Mouse (Mus musculus) forebrain, embryonic 12.5 days (tissue): ENCODE data around the gene H2-DMb2. TPM values are rescaled to one million over a fixed set of nuclear protein-coding genes. Genes with fewer than 3 reads are reported as not detected.

Experiments
- ATAC-seq: fragments of 200-750 bp; cut with Nextera tagmentation; 2 replicates; pipeline ENCODE4 v1.8.0; 2017; ENCODE audit warnings: moderate TSS enrichment; ENCODE audit not compliant: low FRiP score
- H3K27ac ChIP-seq: fragments of 300-500 bp; sonication (generic); 2 replicates; pipeline ENCODE4 v1.5.1; 2016; ENCODE audit warnings: mild to moderate bottlenecking
- H3K27me3 ChIP-seq: fragments of 300-500 bp; sonication (generic); 2 replicates; pipeline ENCODE4 v1.6.1; 2016; ENCODE audit warnings: mild to moderate bottlenecking
- H3K36me3 ChIP-seq: fragments of 300-500 bp; sonication (generic); replicated peaks from 2 replicates; pipeline ENCODE4 v1.6.1; 2016; ENCODE audit warnings: mild to moderate bottlenecking
- H3K4me1 ChIP-seq: fragments of 300-500 bp; sonication (generic); 2 replicates; pipeline ENCODE4 v1.6.1; 2016
- H3K4me2 ChIP-seq: fragments of 300-500 bp; sonication (generic); 2 replicates; pipeline ENCODE4 v1.6.1; 2016; ENCODE audit warnings: mild to moderate bottlenecking, moderate library complexity
- H3K4me3 ChIP-seq: fragments of 300-500 bp; sonication (generic); replicated peaks from 2 replicates; pipeline ENCODE4 v1.5.1; 2016; ENCODE audit warnings: mild to moderate bottlenecking
- H3K9ac ChIP-seq: fragments of 300-500 bp; sonication (generic); 2 replicates; pipeline ENCODE4 v1.6.1; 2016; ENCODE audit warnings: mild to moderate bottlenecking
- H3K9me3 ChIP-seq: fragments of 300-500 bp; sonication (generic); 2 replicates; pipeline ENCODE4 v1.6.1; 2016
- WGBS: fragments of 180-500 bp; shearing (Covaris S2); methylation state at CpG from one replicate; pipeline ENCODE4 v1.1.7; 2016; 5-methylcytosine and 5-hydroxymethylcytosine counted together
- polyA plus RNA-seq: library from polyadenylated mRNA; unstranded; fragments of >200 nt; fragmentation: Nextera tagmentation; extraction: Ambion mirVana; gene quantifications from 2 replicates; pipeline ENCODE4 v1.2.1, GENCODE M21; 2016

H2-DMb2 gene
- not detected in 2 replicates for polyA plus RNA-seq

GRCm38 (mm10) chr17:34143033-34143432, at the start of gene H2-DMb2:
H2-DMb2 (plus strand) TSS chr17:34143307.
- WGBS: 43% methylated on average over 7 of the region's 7 CpGs
- Histone ChIP-seq H3K36me3 (no peaks in the 10 kb centered on the region), H3K4me1 (peaks cover 16% of the 10 kb centered on the region), H3K9me3 (no peaks in the 10 kb centered on the region), H3K27ac (no peak within 1 kb of the TSS), H3K4me3 (no peak within 1 kb of the TSS), H3K9ac (no peak within 1 kb of the TSS), H3K27me3 (peaks cover 44% of the 10 kb centered on the region), H3K4me2 (no peak within 1 kb of the TSS)
- no peak for ATAC-seq

GRCm38 (mm10) chr17:34094283-34095035, 48.6 kb upstream of the H2-DMb2 start:
- peaks cover 7% of the 10 kb centered on the region; the same call in 1 of the 2 replicates for H3K4me1 ChIP-seq
- no peaks in the 10 kb centered on the region for H3K36me3 ChIP-seq
- ATAC-seq: no peak
- H3K27me3 ChIP-seq: peaks cover 5% of the 10 kb centered on the region; the same call in 1 of the 2 replicates
- H3K4me3 ChIP-seq: no peak overlapping the region
- no peak overlapping the region for H3K27ac ChIP-seq
- H3K9me3 ChIP-seq: no peaks in the 10 kb centered on the region
- H3K4me2 ChIP-seq: no peak overlapping the region
- WGBS: 86% methylated on average over 27 of the region's 27 CpGs
- no peak overlapping the region for H3K9ac ChIP-seq

GRCm38 (mm10) chr17:34096497-34097010, 46.6 kb upstream of the H2-DMb2 start:
- no peak overlapping the region for H3K27ac ChIP-seq
- H3K4me1 ChIP-seq: peaks cover 10% of the 10 kb centered on the region
- ATAC-seq: no peak
- H3K9ac ChIP-seq: no peak overlapping the region
- H3K4me3 ChIP-seq: no peak overlapping the region
- H3K36me3 ChIP-seq: no peaks in the 10 kb centered on the region
- H3K27me3 ChIP-seq: peaks cover 13% of the 10 kb centered on the region
- no peaks in the 10 kb centered on the region for H3K9me3 ChIP-seq
- H3K4me2 ChIP-seq: no peak overlapping the region
- WGBS: 78% methylated on average over 3 of the region's 3 CpGs

- WGBS: 63% methylated on average over 5 of the region's 5 CpGs
- Histone ChIP-seq H3K27ac (no peak overlapping the region), H3K9ac (no peak overlapping the region), H3K4me3 (no peak overlapping the region), H3K9me3 (no peaks in the 10 kb centered on the region), H3K27me3 (peaks cover 13% of the 10 kb centered on the region), H3K36me3 (no peaks in the 10 kb centered on the region), H3K4me2 (no peak overlapping the region), H3K4me1 (peaks cover 13% of the 10 kb centered on the region)
- ATAC-seq: no peak
Observed at GRCm38 (mm10) chr17:34097272-34097671, 45.8 kb upstream of the H2-DMb2 start.

GRCm38 (mm10) chr17:34098709-34099479, 44.2 kb upstream of the H2-DMb2 start:
- Histone ChIP-seq H3K27me3 (peaks cover 13% of the 10 kb centered on the region), H3K4me1 (peaks cover 6% of the 10 kb centered on the region), H3K9me3 (no peaks in the 10 kb centered on the region), H3K36me3 (no peaks in the 10 kb centered on the region), H3K9ac (no peak overlapping the region), H3K27ac (no peak overlapping the region), H3K4me2 (no peak overlapping the region), H3K4me3 (no peak overlapping the region)
- ATAC-seq: no peak
- WGBS: 69% methylated on average over 10 of the region's 10 CpGs

GRCm38 (mm10) chr17:34099531-34099930, 43.6 kb upstream of the H2-DMb2 start:
- peaks cover 6% of the 10 kb centered on the region for H3K4me1 ChIP-seq
- H3K27ac ChIP-seq: no peak overlapping the region
- H3K9me3 ChIP-seq: no peaks in the 10 kb centered on the region
- 50% methylated on average over 5 of the region's 5 CpGs for WGBS
- H3K9ac ChIP-seq: no peak overlapping the region
- no peaks in the 10 kb centered on the region for H3K36me3 ChIP-seq
- H3K27me3 ChIP-seq: peaks cover 9% of the 10 kb centered on the region
- no peak for ATAC-seq
- H3K4me3 ChIP-seq: no peak overlapping the region
- H3K4me2 ChIP-seq: no peak overlapping the region

- ATAC-seq: peak; percentile 20; the same call in 1 of the 2 replicates
- H3K4me1 ChIP-seq: peaks cover 6% of the 10 kb centered on the region
- H3K4me3 ChIP-seq: no peak overlapping the region
- H3K4me2 ChIP-seq: 0 out of 2 replicates have a peak overlapping the region, but pooled peaks have one; percentile 43
- H3K9ac ChIP-seq: no peak overlapping the region
- no peaks in the 10 kb centered on the region for H3K9me3 ChIP-seq
- H3K27me3 ChIP-seq: peaks cover 8% of the 10 kb centered on the region
- WGBS: 36% methylated on average over 5 of the region's 5 CpGs
- H3K27ac ChIP-seq: no peak overlapping the region
- no peaks in the 10 kb centered on the region for H3K36me3 ChIP-seq
Observed at GRCm38 (mm10) chr17:34101185-34101584, 41.9 kb upstream of the H2-DMb2 start.

GRCm38 (mm10) chr17:34101604-34102032, 41.5 kb upstream of the H2-DMb2 start:
- H3K9me3 ChIP-seq: no peaks in the 10 kb centered on the region
- peak overlapping the region; percentile 43 for H3K4me2 ChIP-seq
- 7% methylated on average over 12 of the region's 12 CpGs for WGBS
- peak; percentile 82 for ATAC-seq
- peaks cover 6% of the 10 kb centered on the region for H3K4me1 ChIP-seq
- H3K9ac ChIP-seq: peak overlapping the region; percentile 34; the same call in 1 of the 2 replicates
- no peak overlapping the region for H3K27ac ChIP-seq
- no peaks in the 10 kb centered on the region for H3K36me3 ChIP-seq
- no peak overlapping the region for H3K4me3 ChIP-seq
- H3K27me3 ChIP-seq: peaks cover 8% of the 10 kb centered on the region

GRCm38 (mm10) chr17:34102831-34103230, 40.3 kb upstream of the H2-DMb2 start:
- Histone ChIP-seq H3K27me3 (peaks cover 8% of the 10 kb centered on the region), H3K9me3 (no peaks in the 10 kb centered on the region), H3K4me1 (peaks cover 6% of the 10 kb centered on the region), H3K4me2 (no peak overlapping the region), H3K4me3 (no peak overlapping the region), H3K27ac (no peak overlapping the region), H3K9ac (no peak overlapping the region), H3K36me3 (no peaks in the 10 kb centered on the region)
- ATAC-seq: no peak
- 82% methylated on average over 6 of the region's 6 CpGs for WGBS

GRCm38 (mm10) chr17:34104804-34105203, 38.3 kb upstream of the H2-DMb2 start:
- no peaks in the 10 kb centered on the region for H3K9me3 ChIP-seq
- no peak for ATAC-seq
- no peak overlapping the region for H3K9ac ChIP-seq
- no peak overlapping the region for H3K27ac ChIP-seq
- no peak overlapping the region for H3K4me2 ChIP-seq
- 84% methylated on average over 9 of the region's 9 CpGs for WGBS
- H3K4me1 ChIP-seq: peaks cover 9% of the 10 kb centered on the region
- peaks cover 10% of the 10 kb centered on the region for H3K36me3 ChIP-seq
- H3K4me3 ChIP-seq: no peak overlapping the region
- H3K27me3 ChIP-seq: peaks cover 8% of the 10 kb centered on the region

GRCm38 (mm10) chr17:34106555-34106954, 36.6 kb upstream of the H2-DMb2 start:
- no peak overlapping the region for H3K9ac ChIP-seq
- no peak overlapping the region for H3K4me2 ChIP-seq
- H3K27me3 ChIP-seq: no peaks in the 10 kb centered on the region
- ATAC-seq: no peak
- no peak overlapping the region for H3K27ac ChIP-seq
- no peak overlapping the region for H3K4me3 ChIP-seq
- peaks cover 11% of the 10 kb centered on the region for H3K4me1 ChIP-seq
- 84% methylated on average over 7 of the region's 7 CpGs for whole genome bisulfite sequencing
- peaks cover 27% of the 10 kb centered on the region for H3K36me3 ChIP-seq
- H3K9me3 ChIP-seq: no peaks in the 10 kb centered on the region

GRCm38 (mm10) chr17:34107109-34107867, 35.8 kb upstream of the H2-DMb2 start:
- no peaks in the 10 kb centered on the region for H3K9me3 ChIP-seq
- no peaks in the 10 kb centered on the region for H3K27me3 ChIP-seq
- peaks cover 34% of the 10 kb centered on the region for H3K36me3 ChIP-seq
- no peak overlapping the region for H3K9ac ChIP-seq
- peaks cover 10% of the 10 kb centered on the region; the same call in 1 of the 2 replicates for H3K4me1 ChIP-seq
- 82% methylated on average over 7 of the region's 7 CpGs for whole genome bisulfite sequencing
- ATAC-seq: no peak
- no peak overlapping the region for H3K4me3 ChIP-seq
- no peak overlapping the region for H3K4me2 ChIP-seq
- no peak overlapping the region for H3K27ac ChIP-seq
